Mouse (Mus musculus): ENCODE data around the gene Snapin. TPM values are rescaled to one million over a fixed set of nuclear protein-coding genes. Genes with fewer than 3 reads are reported as not detected.

Snapin gene
- polyA plus RNA-seq, 1 experiment from 2014 or later = 60.3 TPM

GRCm38 (mm10) chr3:90513796-90514590, 23.2 kb upstream of the Snapin start, which contains the start of the genes S100a1 and S100a13:
Gene S100a1, minus strand, starts transcription at chr3:90514392.
Gene S100a13, plus strand, starts transcription at chr3:90514435.
- WGBS = 3% methylated on average over 25 of the region's 25 CpGs
- peak within 1 kb of the TSS; percentile 53; the same call in 1 of the 2 replicates for H3K27ac ChIP-seq
- peaks cover 3% of the 10 kb centered on the region; the same call in 1 of the 2 replicates for H3K36me3 ChIP-seq
- H3K27me3 ChIP-seq (ENCODE audit: low read depth, poor library complexity, severe bottlenecking) = peaks cover 41% of the 10 kb centered on the region
- no peaks in the 10 kb centered on the region for H3K9me3 ChIP-seq (replicated peaks)
- peaks cover 22% of the 10 kb centered on the region for H3K4me1 ChIP-seq
- peak within 1 kb of the TSS; percentile 51 for H3K4me3 ChIP-seq
- peak; percentile 44 for DNase-seq (ENCODE audit: low spot score)

DNA sequence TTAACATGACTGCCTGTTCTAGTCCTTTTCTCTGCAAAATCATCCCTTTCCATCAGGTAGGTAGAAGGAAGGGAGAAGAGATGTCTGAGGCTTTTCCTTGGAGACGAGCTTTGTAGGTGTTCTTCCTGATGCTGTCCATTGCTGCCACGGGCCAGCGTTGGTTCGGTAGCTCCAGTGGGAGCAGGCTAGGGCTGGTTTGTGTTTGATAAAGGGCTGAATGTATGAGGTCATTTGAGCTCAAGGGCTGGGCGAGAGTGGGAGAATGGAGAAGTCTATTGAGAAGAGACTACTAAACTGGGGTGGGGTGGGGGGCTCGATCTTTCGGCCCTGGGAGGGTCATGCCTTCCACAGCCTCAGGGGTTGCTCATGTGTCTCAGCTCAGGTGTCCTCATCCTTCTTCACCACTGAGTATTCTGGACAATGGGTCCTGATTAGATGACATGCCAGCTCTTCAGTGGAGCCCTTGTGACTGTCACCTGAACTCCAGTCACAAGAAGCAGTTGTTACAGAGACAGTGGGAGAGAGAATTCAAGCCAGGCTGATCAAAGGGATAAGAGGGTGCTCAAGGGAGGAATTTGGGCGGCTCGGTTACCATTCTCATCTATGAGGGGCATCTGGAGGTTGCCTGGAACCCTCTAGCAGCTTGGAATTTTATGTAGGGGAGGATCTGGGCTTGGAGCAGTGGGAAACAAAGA, 22.3 kb upstream of the Snapin start:
- Histone ChIP-seq H3K27ac (no peak overlapping the region), H3K9me3 (replicated peaks) (no peaks in the 10 kb centered on the region), H3K4me1 (peaks cover 25% of the 10 kb centered on the region), H3K4me3 (no peak overlapping the region), H3K27me3 (ENCODE audit: low read depth, poor library complexity, severe bottlenecking) (peaks cover 41% of the 10 kb centered on the region), H3K36me3 (peaks cover 3% of the 10 kb centered on the region; the same call in 1 of the 2 replicates)
- no peak for DNase-seq (ENCODE audit: low spot score)
- 70% methylated on average over 9 of the region's 9 CpGs for WGBS

- H3K4me3 ChIP-seq = no peak overlapping the region
- no peak overlapping the region for H3K27ac ChIP-seq
- H3K36me3 ChIP-seq = peaks cover 8% of the 10 kb centered on the region
- no peak for DNase-seq (ENCODE audit: low spot score)
- WGBS = 82% methylated on average over 5 of the region's 5 CpGs
- peaks cover 41% of the 10 kb centered on the region for H3K27me3 ChIP-seq (ENCODE audit: low read depth, poor library complexity, severe bottlenecking)
- H3K9me3 ChIP-seq (replicated peaks) = no peaks in the 10 kb centered on the region
- peaks cover 32% of the 10 kb centered on the region for H3K4me1 ChIP-seq
These were observed 21.4 kb upstream of the Snapin start for GRCm38 (mm10) chr3:90512276-90512675.

DNA sequence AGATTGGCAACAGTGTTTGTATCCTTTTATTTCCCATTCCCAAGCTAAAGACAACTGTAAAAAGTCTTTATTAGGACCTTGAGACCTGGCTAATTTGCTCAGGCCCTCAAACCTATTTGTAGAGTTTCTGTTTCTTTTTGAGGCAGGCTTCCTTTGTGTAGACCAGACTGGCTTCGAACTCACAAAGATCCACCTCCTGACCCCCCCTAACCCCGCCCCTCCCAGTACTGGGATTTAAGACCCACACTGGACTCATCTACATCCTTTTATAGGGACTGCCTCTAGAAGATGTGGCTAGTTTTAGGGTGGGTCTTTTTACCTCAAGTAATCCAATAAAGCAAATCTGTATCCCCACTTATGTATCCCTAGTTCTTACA, 18.9 kb upstream of the Snapin start:
- Histone ChIP-seq H3K27me3 (ENCODE audit: low read depth, poor library complexity, severe bottlenecking) (peaks cover 29% of the 10 kb centered on the region), H3K4me1 (peaks cover 24% of the 10 kb centered on the region), H3K36me3 (peaks cover 34% of the 10 kb centered on the region), H3K4me3 (peak overlapping the region; percentile 86), H3K9me3 (replicated peaks) (no peaks in the 10 kb centered on the region), H3K27ac (peak overlapping the region; percentile 97)
- WGBS = 20% methylated on average over 2 of the region's 2 CpGs
- DNase-seq (ENCODE audit: low spot score) = no peak

DNA sequence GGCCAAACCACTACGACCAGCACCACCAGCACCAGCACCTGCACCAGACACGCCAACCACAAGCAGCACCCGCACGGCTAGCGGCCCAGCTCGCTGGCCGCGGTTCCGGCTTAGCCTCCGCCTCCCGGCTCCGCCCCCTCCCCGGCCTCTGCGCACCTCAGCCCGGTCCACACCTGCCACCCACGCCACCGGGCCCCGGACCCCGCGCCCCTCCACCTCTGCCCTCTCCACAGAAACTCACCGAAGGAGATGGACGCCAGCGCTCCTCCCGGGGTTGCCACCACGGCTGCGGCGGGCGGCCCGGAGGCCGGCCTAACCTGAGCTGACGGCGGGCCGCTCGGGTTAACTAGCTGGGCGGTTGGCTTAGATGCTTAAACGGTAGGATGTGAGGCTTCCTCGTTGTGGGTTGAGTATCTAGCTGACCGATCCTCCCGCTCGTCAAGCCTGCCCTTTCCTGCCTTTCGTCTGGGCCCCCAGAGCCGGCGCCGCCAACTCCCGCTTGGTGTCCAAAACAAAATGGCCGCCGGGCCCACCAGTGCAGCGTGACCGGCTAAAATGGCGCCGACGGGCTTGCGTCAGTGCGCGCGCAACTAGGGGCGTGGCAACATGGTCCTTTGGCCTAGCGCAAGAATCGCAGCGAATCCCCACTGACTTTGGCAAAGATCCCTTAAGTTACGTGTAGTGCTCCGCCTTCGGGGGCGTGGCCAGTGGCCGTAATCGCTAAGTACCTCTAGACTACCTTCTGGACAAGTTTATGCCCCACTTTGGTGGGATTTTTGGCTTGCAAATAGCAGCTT, 18.3 kb upstream of the Snapin start, which contains the start of gene Chtop:
TSS of gene Chtop (minus strand) at position 549 of the 797 bp plus-strand sequence.
- DNase-seq (ENCODE audit: low spot score) = peak; percentile 100
- peak within 1 kb of the TSS; percentile 97 for H3K27ac ChIP-seq
- peaks cover 25% of the 10 kb centered on the region for H3K27me3 ChIP-seq (ENCODE audit: low read depth, poor library complexity, severe bottlenecking)
- peaks cover 40% of the 10 kb centered on the region for H3K36me3 ChIP-seq
- whole genome bisulfite sequencing = under 1% methylated on average over 66 of the region's 66 CpGs
- peaks cover 18% of the 10 kb centered on the region for H3K4me1 ChIP-seq
- H3K4me3 ChIP-seq = peak within 1 kb of the TSS; percentile 86
- H3K9me3 ChIP-seq (replicated peaks) = no peaks in the 10 kb centered on the region

DNA sequence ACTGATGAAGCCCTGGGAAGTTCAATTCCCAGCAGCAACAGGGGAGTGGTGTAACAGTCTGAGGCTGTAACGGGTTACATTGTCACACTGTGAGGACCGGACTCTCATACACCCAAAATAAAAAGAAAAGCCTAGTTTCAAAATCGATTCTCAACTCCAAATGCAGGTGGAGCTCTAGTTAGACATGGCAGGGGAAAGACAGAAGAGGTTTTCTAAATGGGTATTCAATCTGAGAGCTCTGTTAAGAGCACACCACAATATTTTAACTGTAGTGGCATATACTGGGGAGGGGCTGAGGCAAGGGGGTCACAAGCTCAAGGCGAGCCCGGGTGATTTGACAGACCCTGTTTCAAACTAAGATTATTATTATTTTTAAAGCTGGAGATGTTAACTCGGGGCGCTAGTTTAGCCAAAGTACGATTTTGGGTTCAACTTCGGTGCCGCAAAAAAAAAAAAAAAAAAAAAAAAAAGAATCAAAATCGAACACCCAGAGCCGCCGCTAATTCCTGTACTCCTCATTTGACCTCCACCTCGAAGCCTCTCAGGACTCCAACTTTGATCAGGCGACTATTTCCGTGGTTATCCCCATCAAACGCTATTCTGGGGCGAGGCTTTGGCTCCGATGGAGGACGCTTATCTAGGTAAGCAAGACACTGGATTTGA, 17.6 kb upstream of the Snapin start:
- 7% methylated on average over 20 of the region's 20 CpGs for WGBS
- peak overlapping the region; percentile 97 for H3K27ac ChIP-seq
- peaks cover 17% of the 10 kb centered on the region for H3K27me3 ChIP-seq (ENCODE audit: low read depth, poor library complexity, severe bottlenecking)
- H3K4me1 ChIP-seq = peaks cover 13% of the 10 kb centered on the region
- peaks cover 47% of the 10 kb centered on the region for H3K36me3 ChIP-seq
- H3K9me3 ChIP-seq (replicated peaks) = no peaks in the 10 kb centered on the region
- peak overlapping the region; percentile 86 for H3K4me3 ChIP-seq
- DNase-seq (ENCODE audit: low spot score) = no peak

DNA sequence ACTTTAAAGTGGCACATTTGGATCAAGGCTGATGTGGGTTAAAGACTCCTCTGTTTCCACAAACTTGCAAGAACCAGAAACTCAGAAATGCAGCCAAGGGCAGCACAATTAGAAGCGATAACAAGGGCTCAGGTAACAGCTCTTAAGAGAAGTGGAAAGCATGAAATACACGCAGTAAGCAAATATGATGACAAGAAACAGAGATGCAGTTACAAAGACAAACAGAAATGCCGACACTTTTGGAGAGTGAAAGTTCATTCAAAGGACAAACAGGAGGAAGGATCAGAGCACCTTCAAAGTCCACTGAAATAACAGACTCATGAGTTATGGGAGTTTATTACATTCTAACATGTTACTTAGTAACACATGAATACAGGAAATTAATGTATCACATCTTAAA, 15.5 kb upstream of the Snapin start:
- no peak overlapping the region for H3K4me3 ChIP-seq
- H3K27ac ChIP-seq = no peak overlapping the region
- DNase-seq (ENCODE audit: low spot score) = no peak
- H3K4me1 ChIP-seq = peaks cover 13% of the 10 kb centered on the region
- H3K36me3 ChIP-seq = peaks cover 67% of the 10 kb centered on the region
- no peaks in the 10 kb centered on the region for H3K27me3 ChIP-seq (ENCODE audit: low read depth, poor library complexity, severe bottlenecking)
- 93% methylated on average over 3 of the region's 3 CpGs for WGBS
- no peaks in the 10 kb centered on the region for H3K9me3 ChIP-seq (replicated peaks)

GRCm38 (mm10) chr3:90505216-90505615, 14.4 kb upstream of the Snapin start:
- no peaks in the 10 kb centered on the region for H3K9me3 ChIP-seq (replicated peaks)
- DNase-seq (ENCODE audit: low spot score) = no peak
- no peak overlapping the region for H3K27ac ChIP-seq
- no peaks in the 10 kb centered on the region for H3K27me3 ChIP-seq (ENCODE audit: low read depth, poor library complexity, severe bottlenecking)
- 95% methylated on average over 5 of the region's 5 CpGs for WGBS
- H3K36me3 ChIP-seq = peaks cover 76% of the 10 kb centered on the region
- peaks cover 13% of the 10 kb centered on the region for H3K4me1 ChIP-seq
- H3K4me3 ChIP-seq = no peak overlapping the region

GRCm38 (mm10) chr3:90503444-90503843, 12.6 kb upstream of the Snapin start:
- 91% methylated on average over 4 of the region's 4 CpGs for WGBS
- peaks cover 94% of the 10 kb centered on the region for H3K36me3 ChIP-seq

DNA sequence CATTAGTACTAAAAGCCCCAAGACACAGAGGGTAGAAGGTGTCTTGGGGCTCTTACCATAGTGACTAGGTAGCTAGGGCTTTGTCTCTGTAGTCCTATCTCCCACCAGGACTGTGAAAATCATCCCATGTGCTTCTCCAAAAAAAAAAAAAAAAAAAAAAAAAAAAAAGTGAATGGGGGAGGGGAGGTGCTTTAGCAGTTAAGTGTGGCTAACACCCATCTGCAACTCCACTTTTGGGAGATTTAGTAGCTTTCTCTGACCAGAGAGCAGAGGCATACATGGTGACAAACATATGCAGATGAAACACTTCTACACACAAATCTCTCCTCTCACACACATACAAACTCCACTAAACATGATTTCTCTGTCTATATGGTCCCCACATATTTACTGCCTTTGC, 6.8 kb upstream of the Snapin start:
- peaks cover 79% of the 10 kb centered on the region for H3K36me3 ChIP-seq
- no peaks in the 10 kb centered on the region for H3K9me3 ChIP-seq (replicated peaks)
- no peaks in the 10 kb centered on the region for H3K27me3 ChIP-seq (ENCODE audit: low read depth, poor library complexity, severe bottlenecking)
- H3K4me3 ChIP-seq = no peak overlapping the region
- no peak for DNase-seq (ENCODE audit: low spot score)
- no peak overlapping the region for H3K27ac ChIP-seq
- no peaks in the 10 kb centered on the region for H3K4me1 ChIP-seq

More at GRCm38 (mm10) chr3:90503444-90503843, 12.6 kb upstream of the Snapin start:
- H3K27ac ChIP-seq = no peak overlapping the region
- no peaks in the 10 kb centered on the region for H3K27me3 ChIP-seq (ENCODE audit: low read depth, poor library complexity, severe bottlenecking)
- H3K4me1 ChIP-seq = peaks cover 10% of the 10 kb centered on the region
- no peaks in the 10 kb centered on the region for H3K9me3 ChIP-seq (replicated peaks)
- no peak overlapping the region for H3K4me3 ChIP-seq
- no peak for DNase-seq (ENCODE audit: low spot score)

DNA sequence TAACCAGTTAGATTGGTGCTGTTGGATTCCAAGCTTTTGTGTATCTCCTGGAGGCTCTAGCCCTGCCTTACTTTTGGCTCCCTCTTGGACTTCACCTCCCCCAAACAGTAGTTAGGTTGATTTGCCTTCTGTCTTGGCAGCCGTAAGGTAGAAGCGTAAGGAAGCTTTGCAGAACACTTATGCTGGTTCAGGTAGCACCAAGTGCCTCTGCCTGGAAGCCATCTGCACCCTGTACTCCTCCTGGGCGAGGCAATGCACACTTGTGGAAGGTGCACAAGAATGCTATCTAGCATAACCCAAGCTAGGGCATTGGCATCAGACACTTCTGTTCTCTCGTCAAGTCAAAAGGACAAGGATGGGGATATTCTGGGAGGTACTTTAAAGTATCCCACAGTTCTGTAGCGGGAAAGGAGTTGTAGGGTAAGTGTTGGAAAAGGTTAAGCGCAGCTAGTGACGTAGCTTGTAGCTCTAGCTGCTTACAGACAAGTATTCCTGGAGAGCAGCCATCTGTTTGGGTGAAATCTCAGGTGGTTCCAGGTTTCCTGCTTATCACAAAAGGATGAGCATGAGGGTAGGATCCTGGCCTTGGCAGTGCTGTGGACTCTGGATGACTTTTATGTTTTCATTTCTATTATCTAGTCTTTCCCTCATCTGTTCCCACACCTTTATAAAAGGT, 5.2 kb upstream of the Snapin start:
- Histone ChIP-seq H3K27ac (no peak overlapping the region), H3K36me3 (peaks cover 63% of the 10 kb centered on the region), H3K4me1 (no peaks in the 10 kb centered on the region), H3K9me3 (replicated peaks) (no peaks in the 10 kb centered on the region), H3K27me3 (ENCODE audit: low read depth, poor library complexity, severe bottlenecking) (no peaks in the 10 kb centered on the region), H3K4me3 (no peak overlapping the region)
- DNase-seq (ENCODE audit: low spot score) = no peak
- WGBS = 92% methylated on average over 7 of the region's 7 CpGs
